Mouse (Mus musculus): ENCODE data around the gene Pa2g4. TPM values are rescaled to one million over a fixed set of nuclear protein-coding genes. Genes with fewer than 3 reads are reported as not detected.

The Pa2g4 gene
- 73.7 TPM for total RNA-seq (2023)

GRCm38 (mm10) chr10:128565788-128566531, at the start of gene Pa2g4:
Gene Pa2g4, minus strand, starts transcription at chr10:128565987.

GRCm38 (mm10) chr10:128589464-128590192, 23.8 kb upstream of the Pa2g4 start, which contains the start of gene Erbb3:
Gene Erbb3, minus strand, starts transcription at chr10:128589652.

DNA sequence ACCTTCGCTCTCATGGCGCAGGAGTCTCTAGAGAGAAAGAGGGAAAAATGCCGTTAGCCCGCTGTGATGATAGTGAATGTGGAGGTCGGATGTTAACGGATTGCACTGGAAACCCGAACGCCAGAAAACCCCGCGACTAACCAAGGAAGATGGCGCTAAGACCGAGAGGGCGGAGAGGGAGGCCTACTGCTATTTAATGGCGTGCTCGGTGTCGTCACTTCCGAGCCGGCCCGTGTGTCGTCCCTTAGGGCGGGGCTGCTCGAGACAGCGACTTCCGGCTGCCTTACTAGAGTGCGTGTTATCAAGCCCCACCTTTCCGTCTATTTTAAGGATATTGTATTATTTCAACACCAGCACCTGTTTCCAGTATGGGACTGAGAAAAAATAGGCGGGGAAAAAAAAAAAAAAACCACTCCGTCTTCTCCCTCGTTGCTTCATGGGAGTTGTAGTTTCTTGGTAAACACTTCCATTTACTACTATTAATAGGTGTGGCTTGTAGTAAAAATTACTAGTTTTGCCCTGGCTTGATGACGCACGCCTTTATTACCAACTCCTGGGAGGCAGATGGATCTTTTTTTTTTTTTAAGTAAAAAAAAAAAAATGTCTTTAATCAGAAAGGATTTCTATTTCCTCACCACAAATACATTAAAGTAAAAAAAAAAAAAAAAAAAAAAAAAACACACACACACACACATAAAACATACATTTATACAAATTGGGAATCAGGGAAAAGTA, 16.7 kb downstream of the Pa2g4 start, which contains the start of gene Rpl41:
Rpl41 (minus strand) TSS at position 359 of the 735 bp plus-strand sequence.

DNA sequence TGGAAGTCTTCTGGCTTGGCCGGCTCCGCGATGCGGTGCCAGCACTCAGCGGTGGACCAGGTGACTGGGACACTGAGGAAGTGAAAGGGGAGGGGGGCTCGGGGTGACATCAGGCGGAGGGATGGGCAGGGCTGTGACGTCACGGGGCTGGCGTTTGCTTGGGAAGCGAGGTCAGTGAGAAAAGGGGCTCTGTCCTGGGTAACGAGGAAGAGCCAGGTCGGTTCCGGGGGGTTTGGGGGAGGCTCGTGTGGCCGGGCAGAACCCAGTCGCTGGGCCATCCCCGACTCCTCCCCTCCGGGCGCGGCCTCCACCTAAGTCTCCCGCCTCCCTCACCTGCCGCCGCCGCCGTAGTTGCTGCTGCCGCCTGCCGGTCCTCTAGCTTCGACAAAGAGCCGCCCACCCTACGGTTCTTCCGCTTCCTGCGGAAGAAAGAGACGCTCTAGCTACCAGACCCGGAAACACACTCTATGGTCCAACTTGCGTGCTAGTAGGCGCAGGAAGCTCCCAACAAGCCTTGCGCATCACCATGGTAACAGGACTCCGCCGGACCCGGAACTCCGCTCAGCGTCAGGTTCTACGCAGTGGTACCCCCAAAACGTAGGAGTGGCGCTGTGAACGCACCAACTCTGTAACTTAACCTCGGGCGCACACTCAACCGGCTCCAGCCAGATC, 18.3 kb downstream of the Pa2g4 start, which contains the start of gene Zc3h10:
Zc3h10 (minus strand) TSS at position 414 of the 672 bp plus-strand sequence.

GRCm38 (mm10) chr10:128525671-128526308, 40.0 kb downstream of the Pa2g4 start, which contains the start of gene Esyt1:
Gene Esyt1, minus strand, starts transcription at chr10:128525871.

Other genes with a start within 250 kb of the Pa2g4 start
- 19.0 TPM for gene Cnpy2, start 243.5 kb downstream of the Pa2g4 start, total RNA-seq (2023)
- 82.2 TPM for gene Cs, start 228.3 kb downstream of the Pa2g4 start, total RNA-seq (2023)
- 22.3 TPM for gene Coq10a, start 197.0 kb downstream of the Pa2g4 start, total RNA-seq (2023)
- 50.4 TPM for gene Ankrd52, start 188.9 kb downstream of the Pa2g4 start, total RNA-seq (2023)
- not detected for gene Slc39a5, start 164.8 kb downstream of the Pa2g4 start, total RNA-seq (2023)
- 41.9 TPM for gene Nabp2, start 154.5 kb downstream of the Pa2g4 start, total RNA-seq (2023)
- 28.7 TPM for gene Rnf41, start 154.3 kb downstream of the Pa2g4 start, total RNA-seq (2023)
- 114 TPM for gene Smarcc2, start 106.7 kb downstream of the Pa2g4 start, total RNA-seq (2023)
- 626 TPM for gene Myl6, start 71.8 kb downstream of the Pa2g4 start, total RNA-seq (2023)
- gene Myl6b, start 67.3 kb downstream of the Pa2g4 start, total RNA-seq (2023) = not detected
- 290 TPM for gene Esyt1, start 40.1 kb downstream of the Pa2g4 start, total RNA-seq (2023)
- 33.3 TPM for gene Zc3h10, start 18.2 kb downstream of the Pa2g4 start, total RNA-seq (2023)
- 4,677 TPM for gene Rpl41, start 16.7 kb downstream of the Pa2g4 start, total RNA-seq (2023)
- 0.80 TPM for gene Erbb3, start 23.7 kb upstream of the Pa2g4 start, total RNA-seq (2023)
- gene Rps26, start 60.8 kb upstream of the Pa2g4 start, total RNA-seq (2023) = 1,628 TPM
- gene Ikzf4, start 80.0 kb upstream of the Pa2g4 start, total RNA-seq (2023) = 2.2 TPM
- gene Suox, start 108.1 kb upstream of the Pa2g4 start, total RNA-seq (2023) = 10.3 TPM
- 32.0 TPM for gene Rab5b, start 130.3 kb upstream of the Pa2g4 start, total RNA-seq (2023)
- not detected for gene Pmel, start 138.2 kb upstream of the Pa2g4 start, total RNA-seq (2023)
- 21.7 TPM for gene Cdk2, start 139.0 kb upstream of the Pa2g4 start, total RNA-seq (2023)
- 775 TPM for gene Dgka, start 178.9 kb upstream of the Pa2g4 start, total RNA-seq (2023)
- 81.7 TPM for gene Pym1, start 181.9 kb upstream of the Pa2g4 start, total RNA-seq (2023)
- 0.24 TPM for gene Mmp19, start 224.9 kb upstream of the Pa2g4 start, total RNA-seq (2023)
- gene Dnajc14, start 238.1 kb upstream of the Pa2g4 start, total RNA-seq (2023) = 56.7 TPM
- gene Tmem198b, start 238.4 kb upstream of the Pa2g4 start, total RNA-seq (2023) = 10.0 TPM